Mouse (Mus musculus) Muller cell, postnatal 12 days (primary cell): ENCODE data around the gene Rpl18a.

ENCODE experiments used
- DNase-seq: peaks from one replicate; pipeline ENCODE4 v3.0.0-alpha.2; 2015; ENCODE audit errors: inconsistent ontology term

The Rpl18a gene

GRCm38 (mm10) chr8:70880546-70880945 lies 16.7 kb downstream of the Rpl18a start:
- peak; percentile 79 for DNase-seq

- peak; percentile 94 for DNase-seq
Measured at GRCm38 (mm10) chr8:70880126-70880525, 17.1 kb downstream of the Rpl18a start.

GRCm38 (mm10) chr8:70879500-70879899 lies 17.7 kb downstream of the Rpl18a start:
- DNase-seq = no peak

GRCm38 (mm10) chr8:70878178-70878577 lies 19.0 kb downstream of the Rpl18a start:
- DNase-seq = peak; percentile 46

- no peak for DNase-seq
Measured at GRCm38 (mm10) chr8:70876382-70876781, 20.8 kb downstream of the Rpl18a start.

- no peak for DNase-seq
Measured at GRCm38 (mm10) chr8:70874441-70874840, 22.8 kb downstream of the Rpl18a start.

GRCm38 (mm10) chr8:70873364-70873985 lies 23.7 kb downstream of the Rpl18a start, which contains the start of gene Ccdc124:
TSS of gene Ccdc124 (minus strand) at chr8:70873935.
- peak; percentile 97 for DNase-seq

- DNase-seq = no peak
Measured at GRCm38 (mm10) chr8:70872643-70873363, 24.4 kb downstream of the Rpl18a start.

GRCm38 (mm10) chr8:70871195-70871807 lies 25.9 kb downstream of the Rpl18a start:
- no peak for DNase-seq

- DNase-seq = no peak
Measured at GRCm38 (mm10) chr8:70869601-70870041, 27.6 kb downstream of the Rpl18a start.

GRCm38 (mm10) chr8:70869199-70869571 lies 28.0 kb downstream of the Rpl18a start:
- DNase-seq = no peak

GRCm38 (mm10) chr8:70868559-70869198 lies 28.5 kb downstream of the Rpl18a start:
- no peak for DNase-seq

- no peak for DNase-seq
Measured at GRCm38 (mm10) chr8:70866566-70866965, 30.6 kb downstream of the Rpl18a start.

GRCm38 (mm10) chr8:70866001-70866520 lies 31.2 kb downstream of the Rpl18a start:
- DNase-seq = no peak

GRCm38 (mm10) chr8:70865350-70866000 lies 31.7 kb downstream of the Rpl18a start:
- peak; percentile 99 for DNase-seq

- peak; percentile 45 for DNase-seq
Measured at GRCm38 (mm10) chr8:70864712-70865221, 32.4 kb downstream of the Rpl18a start.

- peak; percentile 36 for DNase-seq
Measured at GRCm38 (mm10) chr8:70863956-70864711, 33.1 kb downstream of the Rpl18a start.

- no peak for DNase-seq
Measured at GRCm38 (mm10) chr8:70862824-70863641, 34.2 kb downstream of the Rpl18a start, which contains the start of gene Kcnn1. TSS of gene Kcnn1 (minus strand) at chr8:70863258.

- no peak for DNase-seq
Measured at GRCm38 (mm10) chr8:70857516-70857915, 39.7 kb downstream of the Rpl18a start.
